Comparison of ENCODE assay signal across 21 mouse cellular contexts in the genomic region with DNA sequence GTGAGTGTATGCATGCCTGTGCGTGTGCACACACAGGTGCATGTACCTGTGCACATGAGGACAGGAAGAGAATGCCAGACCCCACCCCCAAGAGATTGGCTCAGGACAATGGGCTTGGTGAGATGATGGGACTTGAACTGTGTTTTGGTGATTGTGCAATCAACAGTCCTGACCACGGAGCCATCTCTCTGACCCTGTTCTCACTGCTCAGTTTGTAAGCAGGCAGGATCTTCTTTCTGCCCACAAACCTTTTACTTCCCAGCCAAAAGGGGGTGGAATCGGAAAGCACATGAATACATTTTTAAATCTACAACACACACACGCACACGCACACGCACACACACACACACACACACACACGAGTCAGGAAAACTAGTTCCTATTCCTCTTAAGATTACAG. TPM values are rescaled to one million over a fixed set of nuclear protein-coding genes. Genes with fewer than 3 reads are reported as not detected.
A peak's percentile ranks its signal among the peaks of the same experiment; 100 is the strongest.
DNase-seq lines count a peak whose midpoint lies in the region; ATAC-seq and TF ChIP-seq lines count a peak whose summit lies in the region.
"Had no signal": no experiment of that assay in that cellular context is flagged by ENCODE, and none has a peak within 500 bp of the region (broad histone marks: within the 10 kb centered on the region; RNA-seq: fewer than 3 reads in every experiment).

No protein-coding gene starts in this region.

- H3K9ac ChIP-seq in hindbrain, embryonic 11.5 days (ENCODE audit: low read depth, low read length) = no peak overlapping the region
- no peak overlapping the region for H3K9ac ChIP-seq in hindbrain, postnatal 0 days (replicated peaks; ENCODE audit: low read length)
- H3K9ac ChIP-seq in midbrain, embryonic 11.5 days (ENCODE audit: low read length) = no peak overlapping the region
- H3K9ac ChIP-seq: intestine, embryonic 15.5 days had no signal

- H3K36me3 ChIP-seq in hindbrain, embryonic 11.5 days (ENCODE audit: control insufficient read depth, insufficient read depth, low read length) = no peaks in the 10 kb centered on the region
- H3K36me3 ChIP-seq in hindbrain, postnatal 0 days (ENCODE audit: insufficient read depth, low read length) = no peaks in the 10 kb centered on the region
- no peaks in the 10 kb centered on the region for H3K36me3 ChIP-seq in midbrain, embryonic 11.5 days (ENCODE audit: control insufficient read depth, insufficient read depth, low read length)
- no peaks in the 10 kb centered on the region for H3K36me3 ChIP-seq in myocyte (ENCODE audit: control insufficient read depth, insufficient read depth)
- H3K36me3 ChIP-seq: embryonic facial prominence, embryonic 10.5 days; forebrain, embryonic 10.5 days; heart, embryonic 10.5 days; intestine, embryonic 15.5 days; limb, embryonic 10.5 days had no signal

- H3K27me3 ChIP-seq in hindbrain, embryonic 11.5 days (ENCODE audit: control insufficient read depth, insufficient read depth, low read length) = no peaks in the 10 kb centered on the region
- H3K27me3 ChIP-seq in hindbrain, postnatal 0 days (ENCODE audit: insufficient read depth, low read length) = no peaks in the 10 kb centered on the region
- no peaks in the 10 kb centered on the region for H3K27me3 ChIP-seq in midbrain, embryonic 11.5 days (ENCODE audit: control insufficient read depth, insufficient read depth, low read length)
- no peaks in the 10 kb centered on the region for H3K27me3 ChIP-seq in myocyte (ENCODE audit: control insufficient read depth, insufficient read depth, insufficient read length)
- H3K27me3 ChIP-seq: intestine, embryonic 15.5 days had no signal

- peak overlapping the region; percentile 30 for H3K27ac ChIP-seq in hindbrain, embryonic 11.5 days (ENCODE audit: low read depth, low read length)
- H3K27ac ChIP-seq in hindbrain, postnatal 0 days = no peak overlapping the region
- no peak overlapping the region; the same call in 1 of the 2 replicates for H3K27ac ChIP-seq in midbrain, embryonic 11.5 days (ENCODE audit: low read depth, low read length)
- H3K27ac ChIP-seq: embryonic facial prominence, embryonic 10.5 days; heart, embryonic 10.5 days; intestine, embryonic 15.5 days; limb, embryonic 10.5 days had no signal

- TF ChIP-seq POLR2A in myocyte (IDR thresholded peaks at IDR 0.05; ENCODE audit: insufficient read length, low read depth) = no peak

- no peak overlapping the region for H3ac ChIP-seq in myocyte (ENCODE audit: control insufficient read depth, insufficient read length)

- WGBS in hindbrain, embryonic 11.5 days = 72% methylated on average over 7 of the region's 7 CpGs
- 51% methylated on average over 7 of the region's 7 CpGs for WGBS in hindbrain, postnatal 0 days
- WGBS in midbrain, embryonic 11.5 days = 68% methylated on average over 7 of the region's 7 CpGs

- H3K79me2 ChIP-seq in myocyte (ENCODE audit: control insufficient read depth, insufficient read depth) = no peaks in the 10 kb centered on the region

- H3K4me2 ChIP-seq in hindbrain, embryonic 11.5 days (replicated peaks; ENCODE audit: low read depth, low read length) = no peak overlapping the region
- H3K4me2 ChIP-seq in hindbrain, postnatal 0 days (ENCODE audit: low read depth, low read length) = no peak overlapping the region
- no peak overlapping the region for H3K4me2 ChIP-seq in midbrain, embryonic 11.5 days
- H3K4me2 ChIP-seq in myocyte (ENCODE audit: low read depth) = peak overlapping the region; percentile 34
- H3K4me2 ChIP-seq: intestine, embryonic 15.5 days had no signal

- no peak for TF ChIP-seq CTCF in hindbrain, postnatal 0 days (IDR thresholded peaks at IDR 0.05; ENCODE audit: low read depth)

- 0 out of 2 replicates have a peak, but pooled peaks cover 4% of the 10 kb centered on the region for H3K4me1 ChIP-seq in hindbrain, embryonic 11.5 days (replicated peaks; ENCODE audit: control insufficient read depth, insufficient read depth, low read length)
- peaks cover 7% of the 10 kb centered on the region; the same call in 1 of the 2 replicates for H3K4me1 ChIP-seq in hindbrain, postnatal 0 days (ENCODE audit: insufficient read depth, low read length)
- peaks cover 10% of the 10 kb centered on the region for H3K4me1 ChIP-seq in midbrain, embryonic 11.5 days (ENCODE audit: control insufficient read depth, insufficient read depth, low read length)
- H3K4me1 ChIP-seq: intestine, embryonic 15.5 days; limb, embryonic 10.5 days had no signal

- no peaks in the 10 kb centered on the region for H3K9me3 ChIP-seq in hindbrain, embryonic 11.5 days (ENCODE audit: control insufficient read depth, low read length)
- H3K9me3 ChIP-seq in hindbrain, postnatal 0 days (ENCODE audit: low read length) = no peaks in the 10 kb centered on the region
- H3K9me3 ChIP-seq in midbrain, embryonic 11.5 days (ENCODE audit: control insufficient read depth, low read length) = no peaks in the 10 kb centered on the region
- H3K9me3 ChIP-seq: embryonic facial prominence, embryonic 10.5 days; forebrain, embryonic 10.5 days; heart, embryonic 10.5 days; intestine, embryonic 15.5 days; limb, embryonic 10.5 days had no signal

- peak; percentile 8; the same call in 1 of the 2 replicates for ATAC-seq in hindbrain, embryonic 11.5 days (ENCODE audit: low FRiP score)
- ATAC-seq in hindbrain, postnatal 0 days = no peak
- ATAC-seq in midbrain, embryonic 11.5 days (ENCODE audit: low FRiP score) = peak; percentile 20; the same call in 1 of the 2 replicates
- ATAC-seq: intestine, embryonic 15.5 days; lung, postnatal 0 days had no signal

- no peak overlapping the region for H3K4me3 ChIP-seq in hindbrain, embryonic 11.5 days (ENCODE audit: low read depth, low read length)
- no peak overlapping the region for H3K4me3 ChIP-seq in hindbrain, postnatal 0 days (ENCODE audit: low read length)
- no peak overlapping the region for H3K4me3 ChIP-seq in midbrain, embryonic 11.5 days (ENCODE audit: low read depth, low read length)
- H3K4me3 ChIP-seq in myocyte = no peak overlapping the region
- H3K4me3 ChIP-seq: embryonic facial prominence, embryonic 10.5 days; forebrain, embryonic 10.5 days; heart, embryonic 10.5 days; intestine, embryonic 15.5 days; limb, embryonic 10.5 days had no signal

- peak; percentile 20 for DNase-seq in hindbrain, embryonic 11.5 days (ENCODE audit: low spot score)
- no peak for DNase-seq in hindbrain, postnatal 0 days (ENCODE audit: low spot score)
- peak; percentile 85 for DNase-seq in fat pad, adult 2 months (ENCODE audit: extremely low read depth, low read depth, low spot score)
- no peak for DNase-seq in midbrain, embryonic 11.5 days (ENCODE audit: low spot score, missing footprints)
- no peak for DNase-seq in urinary bladder, postnatal 36 days (ENCODE audit: low spot score in 2 of 2)
- DNase-seq in cerebellum, postnatal 36 days = no peak
- no peak for DNase-seq in T-cell, adult 2 months (ENCODE audit: low spot score)
- DNase-seq: adrenal gland, postnatal 25 days; cerebellum, adult 8-10 months; gastrocnemius, postnatal 36 days; kidney, adult 8-10 months; kidney, postnatal 10 days; liver; thymus, postnatal 25 days had no signal

TF ChIP-seq in myocyte, 11 proteins besides CTCF, POLR2A, EP300 and RAD21:
- TF ChIP-seq CEBPB (IDR thresholded peaks at IDR 0.05; ENCODE audit: insufficient read depth, poor library complexity, severe bottlenecking) = peak; percentile 98
- TF ChIP-seq REST (IDR thresholded peaks at IDR 0.05; ENCODE audit: insufficient read depth, insufficient read length) = no peak
- no peak for TF ChIP-seq MYOD1 (IDR thresholded peaks at IDR 0.05; ENCODE audit: control insufficient read depth in 1 of 3, insufficient read length in 2 of 3, low read depth in 2 of 3)

RNA-seq across cellular contexts. Expression of a gene that starts 55.5 kb away (rescaled TPM):
- polyA plus RNA-seq in hindbrain, embryonic 11.5 days (2014; fragmentation: Nextera tagmentation; extraction: Ambion mirVana) = 108 and 112 TPM in 2 replicates
- total RNA-seq in hindbrain, postnatal 0 days (2014; rRNA removed) = 30.8 and 31.9 TPM in 2 replicates
- polyA plus RNA-seq in hindbrain, postnatal 0 days (2015; fragmentation: Nextera tagmentation; extraction: Ambion mirVana) = 75.6 and 78.9 TPM in 2 replicates
- 109 and 118 TPM in 2 replicates for polyA plus RNA-seq in midbrain, embryonic 11.5 days (2014; fragmentation: Nextera tagmentation; extraction: Ambion mirVana)
- 13.0 TPM for polyA plus RNA-seq in myocyte (2012; fragmentation: generic; extraction: Trizol)

RNA-seq across cellular contexts. Expression of a gene that starts 56.0 kb away (rescaled TPM):
- polyA plus RNA-seq in hindbrain, embryonic 11.5 days (2014; fragmentation: Nextera tagmentation; extraction: Ambion mirVana) = 4.0 and 4.3 TPM in 2 replicates
- 4.6 and 4.8 TPM in 2 replicates for total RNA-seq in hindbrain, postnatal 0 days (2014; rRNA removed)
- 4.4 and 4.9 TPM in 2 replicates for polyA plus RNA-seq in hindbrain, postnatal 0 days (2015; fragmentation: Nextera tagmentation; extraction: Ambion mirVana)
- polyA plus RNA-seq in midbrain, embryonic 11.5 days (2014; fragmentation: Nextera tagmentation; extraction: Ambion mirVana) = 3.1 and 3.2 TPM in 2 replicates
- 0.84 TPM for polyA plus RNA-seq in myocyte (2012; fragmentation: generic; extraction: Trizol)

Comparison
In these comparisons a context has a peak if more than half of its experiments do, and no peak if none do; other contexts are left out.
1. DNase-seq: peak in hindbrain, embryonic 11.5 days (single experiment) and fat pad, adult 2 months (single experiment); none in hindbrain, postnatal 0 days (single experiment), midbrain, embryonic 11.5 days (single experiment), urinary bladder, postnatal 36 days (0 of 2), cerebellum, postnatal 36 days (0 of 2) and T-cell, adult 2 months (single experiment).